Comparison of ENCODE assay signal across 9 mouse cellular contexts in the genomic region with DNA sequence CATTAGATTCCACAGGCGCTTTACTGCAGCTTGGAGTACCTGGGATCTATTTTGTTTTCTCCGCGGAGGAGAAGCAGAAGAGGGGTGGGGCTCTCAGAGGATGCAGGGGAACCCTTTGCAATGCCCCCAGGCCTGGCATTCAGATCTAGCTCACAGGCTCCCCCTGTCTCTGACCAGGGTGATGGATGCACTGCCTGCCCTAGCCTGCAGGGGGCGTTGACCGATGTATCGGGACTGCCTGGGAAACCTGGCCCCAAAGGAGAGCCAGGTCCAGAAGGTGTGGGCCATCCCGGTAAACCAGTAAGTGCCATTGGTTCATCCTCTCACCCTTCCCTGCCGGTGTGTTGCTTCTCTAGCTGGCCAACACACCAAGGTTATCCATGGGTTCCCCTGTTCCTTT. TPM values are rescaled to one million over a fixed set of nuclear protein-coding genes. Genes with fewer than 3 reads are reported as not detected.
DNase-seq lines count a peak whose midpoint lies in the region; ATAC-seq and TF ChIP-seq lines count a peak whose summit lies in the region.
"Had no signal": no experiment of that assay in that cellular context is flagged by ENCODE, and none has a peak within 500 bp of the region (broad histone marks: within the 10 kb centered on the region; RNA-seq: fewer than 3 reads in every experiment).

No protein-coding gene starts in this region.

- H3K9ac ChIP-seq in kidney, embryonic 15.5 days, result no peak overlapping the region
- no peak overlapping the region for H3K9ac ChIP-seq in MEL (ENCODE audit: control insufficient read depth, low read depth, low read length, poor library complexity, severe bottlenecking)
- no peak overlapping the region for H3K9ac ChIP-seq in hindbrain, embryonic 16.5 days (ENCODE audit: low read depth, low read length)
- H3K9ac ChIP-seq in heart, embryonic 12.5 days, result no peak overlapping the region
- H3K9ac ChIP-seq: embryonic facial prominence, embryonic 15.5 days had no signal

- no peak for ATAC-seq in kidney, embryonic 15.5 days (replicated peaks; ENCODE audit: low FRiP score)
- ATAC-seq in megakaryocyte, adult 5-6 weeks (ENCODE audit: poor library complexity, severe bottlenecking), result no peak
- ATAC-seq in hindbrain, embryonic 16.5 days, result no peak
- ATAC-seq in heart, embryonic 12.5 days (ENCODE audit: insufficient number of reproducible peaks, low FRiP score), result no peak

- TF ChIP-seq CTCF in MEL (IDR thresholded peaks at IDR 0.05 in 2 of 3, conservative IDR thresholded peaks at IDR 0.05 in 1 of 3; ENCODE audit: control insufficient read depth in 1 of 3, insufficient read depth in 1 of 3, low read depth in 2 of 3, low read length in 3 of 3, poor library complexity in 1 of 3, severe bottlenecking in 1 of 3), result peak; percentile 60 to 87 (median 71)

- TF ChIP-seq RAD21 in MEL (IDR thresholded peaks at IDR 0.05; ENCODE audit: low read depth, low read length), result peak; percentile 14

- H3K36me3 ChIP-seq in kidney, embryonic 15.5 days, result no peaks in the 10 kb centered on the region
- no peaks in the 10 kb centered on the region for H3K36me3 ChIP-seq in MEL (ENCODE audit: control insufficient read depth in 1 of 2, insufficient read depth in 2 of 2, low read length in 2 of 2)
- no peaks in the 10 kb centered on the region for H3K36me3 ChIP-seq in hindbrain, embryonic 16.5 days (ENCODE audit: control insufficient read depth, insufficient read depth, low read length)
- H3K36me3 ChIP-seq in heart, embryonic 12.5 days, result no peaks in the 10 kb centered on the region

- 10% methylated on average over 8 of the region's 8 CpGs for WGBS in kidney, embryonic 15.5 days
- 15% methylated on average over 8 of the region's 8 CpGs for WGBS in hindbrain, embryonic 16.5 days
- 8% methylated on average over 8 of the region's 8 CpGs for WGBS in heart, embryonic 12.5 days

- TF ChIP-seq POLR2A in MEL (IDR thresholded peaks at IDR 0.05; ENCODE audit: control insufficient read depth in 1 of 2, insufficient read depth in 1 of 2, low read depth in 1 of 2, low read length in 2 of 2, poor library complexity in 1 of 2), result no peak

- H3K4me1 ChIP-seq in kidney, embryonic 15.5 days, result no peaks in the 10 kb centered on the region
- peaks cover 2 to 7% of the 10 kb centered on the region in 2 experiments; a peak in 2 of 4 replicates for H3K4me1 ChIP-seq in MEL (ENCODE audit: control insufficient read depth in 1 of 2, insufficient read depth in 2 of 2, low read length in 2 of 2)
- H3K4me1 ChIP-seq in hindbrain, embryonic 16.5 days (ENCODE audit: control insufficient read depth, insufficient read depth, low read depth, low read length), result no peaks in the 10 kb centered on the region; the same call in 1 of the 2 replicates
- no peaks in the 10 kb centered on the region for H3K4me1 ChIP-seq in heart, embryonic 12.5 days (replicated peaks)

- H3K79me2 ChIP-seq in MEL (ENCODE audit: control insufficient read depth, insufficient read depth, low read length, poor library complexity), result no peaks in the 10 kb centered on the region

- H3K9me3 ChIP-seq in kidney, embryonic 15.5 days (replicated peaks), result no peaks in the 10 kb centered on the region
- H3K9me3 ChIP-seq in MEL (replicated peaks; ENCODE audit: insufficient read depth, low read length), result no peaks in the 10 kb centered on the region
- no peaks in the 10 kb centered on the region for H3K9me3 ChIP-seq in hindbrain, embryonic 16.5 days (ENCODE audit: control insufficient read depth, low read length)
- no peaks in the 10 kb centered on the region for H3K9me3 ChIP-seq in heart, embryonic 12.5 days (replicated peaks)
- H3K9me3 ChIP-seq: embryonic facial prominence, embryonic 15.5 days had no signal

- no peak overlapping the region for H3K4me2 ChIP-seq in kidney, embryonic 15.5 days
- H3K4me2 ChIP-seq in hindbrain, embryonic 16.5 days (ENCODE audit: low read length), result no peak overlapping the region
- H3K4me2 ChIP-seq in heart, embryonic 12.5 days, result no peak overlapping the region
- H3K4me2 ChIP-seq: embryonic facial prominence, embryonic 15.5 days had no signal

- no peak for TF ChIP-seq EP300 in MEL (IDR thresholded peaks at IDR 0.05; ENCODE audit: low read depth in 1 of 2, low read length in 2 of 2)

- no peaks in the 10 kb centered on the region for H3K27me3 ChIP-seq in kidney, embryonic 15.5 days
- peaks cover 0 to 5% of the 10 kb centered on the region in 2 experiments; a peak in 3 of 4 replicates for H3K27me3 ChIP-seq in MEL (ENCODE audit: control insufficient read depth in 1 of 2, insufficient read depth in 2 of 2, low read length in 2 of 2)
- no peaks in the 10 kb centered on the region for H3K27me3 ChIP-seq in hindbrain, embryonic 16.5 days (replicated peaks; ENCODE audit: control insufficient read depth, insufficient read depth, low read length)
- peaks cover 24% of the 10 kb centered on the region for H3K27me3 ChIP-seq in heart, embryonic 12.5 days (replicated peaks)
- H3K27me3 ChIP-seq: embryonic facial prominence, embryonic 15.5 days had no signal

- H3K4me3 ChIP-seq in kidney, embryonic 15.5 days (replicated peaks), result no peak overlapping the region
- no peak overlapping the region for H3K4me3 ChIP-seq in MEL (ENCODE audit: control insufficient read depth in 1 of 2, insufficient read depth in 1 of 2, low read depth in 2 of 2, low read length in 2 of 2)
- no peak overlapping the region for H3K4me3 ChIP-seq in hindbrain, embryonic 16.5 days (ENCODE audit: low read length)
- no peak overlapping the region for H3K4me3 ChIP-seq in heart, embryonic 12.5 days
- H3K4me3 ChIP-seq: embryonic facial prominence, embryonic 15.5 days had no signal

- no peak overlapping the region for H3K27ac ChIP-seq in kidney, embryonic 15.5 days
- H3K27ac ChIP-seq in MEL (ENCODE audit: control insufficient read depth, low read depth, low read length), result no peak overlapping the region
- no peak overlapping the region for H3K27ac ChIP-seq in hindbrain, embryonic 16.5 days (ENCODE audit: low read depth, low read length)
- H3K27ac ChIP-seq in heart, embryonic 12.5 days (ENCODE audit: poor library complexity, severe bottlenecking), result no peak overlapping the region
- H3K27ac ChIP-seq: embryonic facial prominence, embryonic 15.5 days had no signal

- peak; percentile 26 for DNase-seq in kidney, adult 11 months
- DNase-seq in MEL (ENCODE audit: low read depth, low spot score), result peak; percentile 22
- peak; percentile 52 for DNase-seq in cerebellum, adult 9-10 months
- DNase-seq in lung, adult 18-20 months, result peak; percentile 42 to 56

TF ChIP-seq in MEL, 35 proteins besides CTCF, POLR2A, EP300 and RAD21:
- TF ChIP-seq SMC3 (IDR thresholded peaks at IDR 0.05; ENCODE audit: low read depth, low read length) (peak; percentile 42), GATA1 (IDR thresholded peaks at IDR 0.05; ENCODE audit: low read depth, low read length) (no peak)
TF ChIP-seq in MEL: peak in this region for 1.

RNA-seq across cellular contexts. Expression of a gene that starts 19.2 kb away (rescaled TPM):
- 42.7 and 57.4 TPM in 2 replicates for polyA plus RNA-seq in kidney, embryonic 15.5 days (2015; fragmentation: Nextera tagmentation; extraction: Ambion mirVana)
- total RNA-seq in MEL (2012; rRNA removed), result 0.23 and 0.50 TPM in 2 replicates
- polyA plus RNA-seq in MEL (2012; ENCODE audit: insufficient read depth in 1 of 2, insufficient read length in 2 of 2, low read depth in 1 of 2, low replicate concordance in 2 of 2, missing spikeins in 1 of 2), result under 1 TPM in 1 of 2 experiments, not detected in 1; 0.25 TPM
- not detected in 2 replicates for total RNA-seq in megakaryocyte, adult 5-6 weeks (2015)
- not detected in 2 replicates for total RNA-seq in megakaryocyte, adult 5-6 weeks (2017)
- 11.8 and 16.2 TPM in 2 replicates for polyA plus RNA-seq in hindbrain, embryonic 16.5 days (2015; fragmentation: Nextera tagmentation; extraction: Ambion mirVana)
- polyA plus RNA-seq in heart, embryonic 12.5 days (2016; fragmentation: Nextera tagmentation; extraction: Ambion mirVana), result 35.8 and 37.9 TPM in 2 replicates

RNA-seq across cellular contexts. Expression of a gene that starts 35.5 kb away (rescaled TPM):
- polyA plus RNA-seq in kidney, embryonic 15.5 days (2015; fragmentation: Nextera tagmentation; extraction: Ambion mirVana), result 68.9 and 75.1 TPM in 2 replicates
- 24.3 and 27.3 TPM in 2 replicates for total RNA-seq in MEL (2012; rRNA removed)
- polyA plus RNA-seq in MEL (2012; ENCODE audit: insufficient read depth in 1 of 2, insufficient read length in 2 of 2, low read depth in 1 of 2, low replicate concordance in 2 of 2, missing spikeins in 1 of 2), result 10 to 100 TPM in 1 of 2 experiments, not detected in 1; 49.8 TPM
- total RNA-seq in megakaryocyte, adult 5-6 weeks (2015), result 53.1 TPM in 2 replicates
- total RNA-seq in megakaryocyte, adult 5-6 weeks (2017), result 12.3 and 18.0 TPM in 2 replicates
- 69.0 and 71.3 TPM in 2 replicates for polyA plus RNA-seq in hindbrain, embryonic 16.5 days (2015; fragmentation: Nextera tagmentation; extraction: Ambion mirVana)
- polyA plus RNA-seq in heart, embryonic 12.5 days (2016; fragmentation: Nextera tagmentation; extraction: Ambion mirVana), result 54.3 and 58.3 TPM in 2 replicates

Comparison
In these comparisons a context has a peak if more than half of its experiments do, and no peak if none do; other contexts are left out.
1. RNA of a gene that starts 19.2 kb away (polyA plus RNA-seq): 42.7 to 57.4 TPM in kidney, embryonic 15.5 days, 35.8 to 37.9 TPM in heart, embryonic 12.5 days and 11.8 to 16.2 TPM in hindbrain, embryonic 16.5 days; 0.25 TPM in MEL; every median in the first group is over 10 times any median in the second.
2. Peak in every context shown above with its lines, with median percentiles within 50 percentile points of each other: DNase-seq.